Mouse (Mus musculus) embryonic facial prominence, embryonic 13.5 days (tissue): ENCODE results near the gene C9. TPM values are rescaled to one million over a fixed set of nuclear protein-coding genes. Genes with fewer than 3 reads are reported as not detected.

Source experiments
- ATAC-seq: fragments of 200-750 bp; cut with Nextera tagmentation; 2 replicates; pipeline ENCODE4 v1.8.0; 2017; ENCODE audit warnings: low read depth; ENCODE audit not compliant: insufficient number of reproducible peaks, insufficient read depth, low FRiP score, low TSS enrichment
- H3K27ac ChIP-seq: fragments of 300-500 bp; sonication (generic); 2 replicates; pipeline ENCODE4 v1.5.1; 2015; ENCODE audit warnings: moderate library complexity, mild to moderate bottlenecking, inconsistent platforms
- H3K27me3 ChIP-seq: fragments of 300-500 bp; sonication (generic); 2 replicates; pipeline ENCODE4 v1.6.1; 2015; ENCODE audit warnings: mild to moderate bottlenecking, inconsistent platforms
- H3K36me3 ChIP-seq: fragments of 300-500 bp; sonication (generic); 2 replicates; pipeline ENCODE4 v1.6.1; 2015; ENCODE audit warnings: mild to moderate bottlenecking, inconsistent platforms
- H3K4me1 ChIP-seq: fragments of 300-500 bp; sonication (generic); 2 replicates; pipeline ENCODE4 v1.6.1; 2015; ENCODE audit warnings: inconsistent platforms
- H3K4me2 ChIP-seq: fragments of 300-500 bp; sonication (generic); 2 replicates; pipeline ENCODE4 v1.6.1; 2015; ENCODE audit warnings: moderate library complexity, mild to moderate bottlenecking, inconsistent platforms
- H3K4me3 ChIP-seq: fragments of 300-500 bp; sonication (generic); 2 replicates; pipeline ENCODE4 v1.5.1; 2015; ENCODE audit warnings: mild to moderate bottlenecking, inconsistent platforms
- H3K9ac ChIP-seq: fragments of 300-500 bp; sonication (generic); 2 replicates; pipeline ENCODE4 v1.6.1; 2015; ENCODE audit warnings: mild to moderate bottlenecking, inconsistent platforms
- H3K9me3 ChIP-seq: fragments of 300-500 bp; sonication (generic); 2 replicates; pipeline ENCODE4 v1.6.1; 2016; ENCODE audit warnings: inconsistent platforms
- whole genome bisulfite sequencing: fragments of 180-500 bp; shearing (Covaris S2); methylation state at CpG from one replicate; pipeline ENCODE4 v1.1.7; 2015; ENCODE audit warnings: mixed read lengths; 5-methylcytosine and 5-hydroxymethylcytosine counted together
- polyA plus RNA-seq: library from polyadenylated mRNA; unstranded; fragments of >200 nt; fragmentation: Nextera tagmentation; extraction: Ambion mirVana; gene quantifications from 2 replicates; pipeline ENCODE4 v1.2.1, GENCODE M21; 2015

Gene C9
- polyA plus RNA-seq, 1 experiment from 2014 or later = not detected

GRCm38 (mm10) chr15:6469384-6469783 is 24.3 kb downstream of the C9 start:
- WGBS = 90% methylated on average over 3 of the region's 3 CpGs
- H3K27me3 ChIP-seq = no peaks in the 10 kb centered on the region

GRCm38 (mm10) chr15:6483561-6483960 is 38.4 kb downstream of the C9 start:
- no peak overlapping the region for H3K9ac ChIP-seq
- ATAC-seq = no peak
- H3K27me3 ChIP-seq = no peaks in the 10 kb centered on the region
- no peak overlapping the region for H3K4me2 ChIP-seq
- no peaks in the 10 kb centered on the region for H3K36me3 ChIP-seq
- WGBS = 76% methylated on average over 3 of the region's 3 CpGs
- H3K4me1 ChIP-seq = no peaks in the 10 kb centered on the region
- no peak overlapping the region for H3K27ac ChIP-seq
- H3K9me3 ChIP-seq = 0 out of 2 replicates have a peak, but pooled peaks cover 2% of the 10 kb centered on the region
- H3K4me3 ChIP-seq = no peak overlapping the region

More at GRCm38 (mm10) chr15:6469384-6469783, 24.3 kb downstream of the C9 start:
- Histone ChIP-seq H3K4me3 (no peak overlapping the region), H3K4me1 (peaks cover 7% of the 10 kb centered on the region), H3K27ac (no peak overlapping the region), H3K4me2 (no peak overlapping the region), H3K9ac (no peak overlapping the region), H3K9me3 (no peaks in the 10 kb centered on the region), H3K36me3 (no peaks in the 10 kb centered on the region)
- no peak for ATAC-seq

GRCm38 (mm10) chr15:6492386-6492785 is 47.3 kb downstream of the C9 start:
- Histone ChIP-seq H3K27ac (no peak overlapping the region), H3K36me3 (no peaks in the 10 kb centered on the region), H3K9ac (no peak overlapping the region), H3K9me3 (no peaks in the 10 kb centered on the region), H3K4me3 (no peak overlapping the region), H3K4me2 (no peak overlapping the region), H3K4me1 (no peaks in the 10 kb centered on the region), H3K27me3 (no peaks in the 10 kb centered on the region)
- 89% methylated on average over 2 of the region's 2 CpGs for WGBS
- no peak for ATAC-seq

GRCm38 (mm10) chr15:6498396-6499070 is 53.4 kb downstream of the C9 start:
- WGBS = 37% methylated on average over 10 of the region's 10 CpGs
- Histone ChIP-seq H3K4me2 (peak overlapping the region; percentile 37), H3K4me3 (no peak overlapping the region), H3K36me3 (no peaks in the 10 kb centered on the region), H3K9ac (no peak overlapping the region), H3K4me1 (peaks cover 9% of the 10 kb centered on the region), H3K27me3 (no peaks in the 10 kb centered on the region), H3K9me3 (no peaks in the 10 kb centered on the region), H3K27ac (no peak overlapping the region)
- ATAC-seq = no peak

- 18% methylated on average over 1 of the region's 1 CpGs for WGBS
Observed at GRCm38 (mm10) chr15:6500787-6501186, 55.7 kb downstream of the C9 start.

GRCm38 (mm10) chr15:6517525-6517924 is 72.4 kb downstream of the C9 start:
- H3K9ac ChIP-seq = no peak overlapping the region
- H3K4me2 ChIP-seq = no peak overlapping the region
- no peaks in the 10 kb centered on the region for H3K27me3 ChIP-seq
- H3K4me3 ChIP-seq = no peak overlapping the region
- no peaks in the 10 kb centered on the region for H3K9me3 ChIP-seq
- H3K36me3 ChIP-seq = no peaks in the 10 kb centered on the region
- WGBS = 100% methylated on average over 1 of the region's 1 CpGs
- H3K27ac ChIP-seq = no peak overlapping the region
- H3K4me1 ChIP-seq = no peaks in the 10 kb centered on the region
- ATAC-seq = no peak

More at GRCm38 (mm10) chr15:6500787-6501186, 55.7 kb downstream of the C9 start:
- no peak for ATAC-seq
- H3K9me3 ChIP-seq = no peaks in the 10 kb centered on the region
- H3K27ac ChIP-seq = no peak overlapping the region
- no peaks in the 10 kb centered on the region for H3K27me3 ChIP-seq
- peaks cover 9% of the 10 kb centered on the region for H3K4me1 ChIP-seq
- H3K9ac ChIP-seq = no peak overlapping the region
- H3K4me2 ChIP-seq = no peak overlapping the region
- H3K36me3 ChIP-seq = no peaks in the 10 kb centered on the region
- H3K4me3 ChIP-seq = no peak overlapping the region

- WGBS = 79% methylated on average over 19 of the region's 19 CpGs
Observed at GRCm38 (mm10) chr15:6519417-6520255, 74.5 kb downstream of the C9 start.

GRCm38 (mm10) chr15:6520505-6521155 is 75.5 kb downstream of the C9 start:
- Histone ChIP-seq H3K9me3 (no peaks in the 10 kb centered on the region), H3K4me2 (no peak overlapping the region), H3K9ac (no peak overlapping the region), H3K36me3 (no peaks in the 10 kb centered on the region), H3K27ac (no peak overlapping the region), H3K27me3 (no peaks in the 10 kb centered on the region), H3K4me3 (no peak overlapping the region), H3K4me1 (no peaks in the 10 kb centered on the region)
- 87% methylated on average over 10 of the region's 10 CpGs for WGBS
- no peak for ATAC-seq

More at GRCm38 (mm10) chr15:6519417-6520255, 74.5 kb downstream of the C9 start:
- Histone ChIP-seq H3K27ac (no peak overlapping the region), H3K9me3 (no peaks in the 10 kb centered on the region), H3K4me3 (no peak overlapping the region), H3K27me3 (no peaks in the 10 kb centered on the region), H3K4me1 (no peaks in the 10 kb centered on the region), H3K9ac (no peak overlapping the region), H3K4me2 (no peak overlapping the region), H3K36me3 (no peaks in the 10 kb centered on the region)
- no peak for ATAC-seq

GRCm38 (mm10) chr15:6522653-6523167 is 77.6 kb downstream of the C9 start, which contains the start of gene Fyb:
TSS of gene Fyb (plus strand) at chr15:6522853.
- no peak for ATAC-seq
- Histone ChIP-seq H3K9me3 (no peaks in the 10 kb centered on the region), H3K27ac (no peak within 1 kb of the TSS), H3K4me1 (no peaks in the 10 kb centered on the region), H3K36me3 (no peaks in the 10 kb centered on the region), H3K4me2 (no peak within 1 kb of the TSS), H3K9ac (no peak within 1 kb of the TSS), H3K27me3 (no peaks in the 10 kb centered on the region), H3K4me3 (no peak within 1 kb of the TSS)
- 78% methylated on average over 8 of the region's 8 CpGs for WGBS

GRCm38 (mm10) chr15:6524801-6525200 is 79.7 kb downstream of the C9 start:
- no peak for ATAC-seq
- no peaks in the 10 kb centered on the region for H3K9me3 ChIP-seq
- H3K4me1 ChIP-seq = no peaks in the 10 kb centered on the region
- H3K36me3 ChIP-seq = no peaks in the 10 kb centered on the region
- H3K27me3 ChIP-seq = no peaks in the 10 kb centered on the region
- H3K4me3 ChIP-seq = no peak overlapping the region
- WGBS = 91% methylated on average over 2 of the region's 2 CpGs
- H3K27ac ChIP-seq = no peak overlapping the region
- no peak overlapping the region for H3K9ac ChIP-seq
- H3K4me2 ChIP-seq = no peak overlapping the region

- ATAC-seq = no peak
- Histone ChIP-seq H3K9ac (no peak overlapping the region), H3K36me3 (no peaks in the 10 kb centered on the region), H3K9me3 (no peaks in the 10 kb centered on the region), H3K27me3 (no peaks in the 10 kb centered on the region), H3K4me3 (no peak overlapping the region), H3K27ac (no peak overlapping the region), H3K4me1 (no peaks in the 10 kb centered on the region), H3K4me2 (no peak overlapping the region)
- 82% methylated on average over 3 of the region's 3 CpGs for WGBS
Observed at GRCm38 (mm10) chr15:6525386-6525785, 80.3 kb downstream of the C9 start.
